ENCODE assay signal across 9 mouse cellular contexts in the genomic region with DNA sequence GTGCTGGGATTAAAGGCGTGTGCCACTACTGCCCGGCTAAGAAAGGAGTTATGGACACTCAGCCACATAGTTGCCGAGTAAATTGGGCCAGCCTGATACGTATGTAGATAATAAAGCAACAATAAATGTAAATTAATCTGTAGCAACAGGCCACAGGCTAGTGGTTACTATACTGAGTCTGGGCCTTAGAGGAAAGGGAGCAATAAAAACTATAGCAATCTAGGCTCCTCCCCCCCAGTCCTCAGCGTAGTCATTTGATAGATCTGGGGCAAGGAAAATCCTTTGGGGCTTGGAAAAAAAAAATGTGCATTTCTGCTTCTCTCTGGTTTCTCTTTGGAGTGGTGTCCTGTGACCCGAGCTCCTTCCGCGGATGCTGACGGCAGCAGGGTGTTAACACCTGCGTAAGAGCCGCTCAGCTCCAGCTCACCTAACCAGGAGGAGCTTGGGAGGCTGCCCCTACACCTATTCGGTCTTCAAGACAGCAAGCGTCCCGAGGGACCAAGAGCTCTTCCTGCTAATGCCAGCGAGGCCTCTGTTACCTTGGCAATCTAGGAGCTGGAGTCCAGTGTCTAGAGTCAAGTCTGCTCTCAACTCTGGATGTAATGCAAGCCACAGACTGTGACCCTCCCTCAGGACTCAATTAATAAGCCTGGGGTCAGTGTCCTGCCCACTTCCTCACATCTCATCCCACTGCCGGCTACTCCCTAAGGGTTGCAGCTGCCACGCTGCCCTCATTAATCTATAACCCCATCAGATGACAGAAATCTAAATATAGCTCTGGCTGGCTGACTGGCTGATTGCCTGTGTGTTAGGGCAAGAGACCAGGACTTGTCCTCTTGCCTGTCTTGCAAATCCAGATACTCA. TPM values are rescaled to one million over a fixed set of nuclear protein-coding genes. Genes with fewer than 3 reads are reported as not detected.
A peak's percentile ranks its signal among the peaks of the same experiment; 100 is the strongest.
DNase-seq lines count a peak whose midpoint lies in the region; ATAC-seq and TF ChIP-seq lines count a peak whose summit lies in the region.
"Had no signal": no experiment of that assay in that cellular context is flagged by ENCODE, and none has a peak within 500 bp of the region (broad histone marks: within the 10 kb centered on the region; RNA-seq: fewer than 3 reads in every experiment).

No protein-coding gene starts in this region.

- no peaks in the 10 kb centered on the region for H3K9me3 ChIP-seq in kidney, postnatal 0 days (replicated peaks; ENCODE audit: low read length)
- no peaks in the 10 kb centered on the region for H3K9me3 ChIP-seq in neural tube, embryonic 11.5 days (ENCODE audit: control insufficient read depth, low read length)

- DNase-seq in 3134 (ENCODE audit: extremely low read depth, insufficient read length, low spot score): peak; percentile 14
- DNase-seq in adrenal gland, adult 2 months: peak; percentile 71
- DNase-seq in gastrocnemius, adult 18-20 months (ENCODE audit: low spot score): peak; percentile 85
- DNase-seq in kidney, postnatal 0 days (ENCODE audit: low spot score): peak; percentile 66
- DNase-seq in neural tube, embryonic 11.5 days (ENCODE audit: low spot score): peak; percentile 37
- DNase-seq in thymus, adult 2 months: no peak
- no peak for DNase-seq in spleen, postnatal 4 days (ENCODE audit: low spot score in 2 of 2)
- DNase-seq in layer of hippocampus, adult 8-10 months (ENCODE audit: low spot score in 2 of 2): no peak

- H3K27ac ChIP-seq in kidney, postnatal 0 days: peak overlapping the region; percentile 60; the same call in 1 of the 2 replicates
- no peak overlapping the region for H3K27ac ChIP-seq in neural tube, embryonic 11.5 days (ENCODE audit: low read depth, low read length)
- H3K27ac ChIP-seq in thymus, adult 2 months (ENCODE audit: control insufficient read depth, insufficient read depth, low read length): no peak overlapping the region

- H3K4me3 ChIP-seq in kidney, postnatal 0 days (replicated peaks; ENCODE audit: low read depth, low read length): no peak overlapping the region
- H3K4me3 ChIP-seq in neural tube, embryonic 11.5 days (ENCODE audit: low read depth, low read length): no peak overlapping the region
- no peak overlapping the region for H3K4me3 ChIP-seq in thymus, adult 2 months (ENCODE audit: control insufficient read depth, insufficient read depth, low read length)

- H3K4me2 ChIP-seq in kidney, postnatal 0 days (ENCODE audit: low read length): peak overlapping the region; percentile 37
- H3K4me2 ChIP-seq in neural tube, embryonic 11.5 days (ENCODE audit: low read depth): no peak overlapping the region

- no peak for TF ChIP-seq POLR2A in thymus, adult 2 months (IDR thresholded peaks at IDR 0.05; ENCODE audit: control insufficient read depth, extremely low read depth, insufficient read depth, low read length, poor library complexity)

- H3K36me3 ChIP-seq in kidney, postnatal 0 days (ENCODE audit: insufficient read depth, low read length): no peaks in the 10 kb centered on the region
- no peaks in the 10 kb centered on the region for H3K36me3 ChIP-seq in neural tube, embryonic 11.5 days (ENCODE audit: control insufficient read depth, insufficient read depth, low read length)
- no peaks in the 10 kb centered on the region for H3K36me3 ChIP-seq in thymus, adult 2 months (ENCODE audit: control insufficient read depth, insufficient read depth, low read length)

- no peaks in the 10 kb centered on the region for H3K27me3 ChIP-seq in kidney, postnatal 0 days (ENCODE audit: insufficient read depth, low read length)
- H3K27me3 ChIP-seq in neural tube, embryonic 11.5 days (ENCODE audit: control insufficient read depth, insufficient read depth, low read length): no peaks in the 10 kb centered on the region
- H3K27me3 ChIP-seq in thymus, adult 2 months (ENCODE audit: control insufficient read depth, insufficient read depth, low read length): no peaks in the 10 kb centered on the region

- WGBS in kidney, postnatal 0 days: 22% methylated on average over 17 of the region's 17 CpGs
- WGBS in neural tube, embryonic 11.5 days: 60% methylated on average over 17 of the region's 17 CpGs
- WGBS in thymus, adult 2 months: 82% methylated on average over 17 of the region's 17 CpGs

- peak; percentile 84 for ATAC-seq in kidney, postnatal 0 days (replicated peaks; ENCODE audit: low FRiP score, low read depth)
- ATAC-seq in neural tube, embryonic 11.5 days (ENCODE audit: insufficient read depth, low FRiP score, low TSS enrichment): no peak

- peaks cover 11% of the 10 kb centered on the region for H3K4me1 ChIP-seq in kidney, postnatal 0 days (replicated peaks; ENCODE audit: insufficient read depth, low read length)
- no peaks in the 10 kb centered on the region for H3K4me1 ChIP-seq in neural tube, embryonic 11.5 days (ENCODE audit: control insufficient read depth, insufficient read depth, low read length)
- no peaks in the 10 kb centered on the region for H3K4me1 ChIP-seq in thymus, adult 2 months (replicated peaks; ENCODE audit: control insufficient read depth, insufficient read depth, low read length)

- TF ChIP-seq CTCF in kidney, postnatal 0 days (IDR thresholded peaks at IDR 0.05; ENCODE audit: low read depth): no peak
- no peak for TF ChIP-seq CTCF in thymus, adult 2 months (IDR thresholded peaks at IDR 0.05; ENCODE audit: borderline replicate concordance, control insufficient read depth, extremely low read depth, insufficient read depth, low read length, poor library complexity)

- peak overlapping the region; percentile 40; the same call in 1 of the 2 replicates for H3K9ac ChIP-seq in kidney, postnatal 0 days (ENCODE audit: low read depth, low read length)
- no peak overlapping the region for H3K9ac ChIP-seq in neural tube, embryonic 11.5 days (ENCODE audit: low read length)

RNA-seq across cellular contexts. Expression of gene Scimp, which starts 9.6 kb away (rescaled TPM):
- total RNA-seq in adrenal gland, adult 2 months (2021): 1 to 10 TPM in 1 of 2 experiments, under 1 TPM in 1; 0.81 to 3.5 TPM
- 1.2 and 1.3 TPM in 2 replicates for polyA plus RNA-seq in adrenal gland, adult 2 months (2012; rRNA removed)
- not detected for total RNA-seq in gastrocnemius, adult 18-20 months (2021)
- polyA plus RNA-seq in kidney, postnatal 0 days (2015; fragmentation: Nextera tagmentation; extraction: Ambion mirVana): 0.55 and 0.84 TPM in 2 replicates
- polyA plus RNA-seq in neural tube, embryonic 11.5 days (2014; fragmentation: Nextera tagmentation; extraction: Ambion mirVana): 0.29 TPM in 1 of 2 replicates, not detected in the other
- polyA plus RNA-seq in thymus, adult 2 months (2012; rRNA removed): 2.4 and 3.1 TPM in 2 replicates
- 1 to 10 TPM in 1 of 4 experiments, under 1 TPM in 1, not detected in 2; 0.83 to 1.9 TPM for total RNA-seq in layer of hippocampus, adult 8-10 months (2022)
- total RNA-seq: heart, postnatal 10 days had no signal

RNA-seq across cellular contexts. Expression of gene Rabep1, which starts 22.6 kb away (rescaled TPM):
- total RNA-seq in adrenal gland, adult 2 months (2021): 100 to 1,000 TPM; 141 to 170 TPM
- 21.3 and 25.9 TPM in 2 replicates for polyA plus RNA-seq in adrenal gland, adult 2 months (2012; rRNA removed)
- 10 to 100 TPM; 36.6 to 39.7 TPM for total RNA-seq in gastrocnemius, adult 18-20 months (2021)
- polyA plus RNA-seq in kidney, postnatal 0 days (2015; fragmentation: Nextera tagmentation; extraction: Ambion mirVana): 35.4 and 37.5 TPM in 2 replicates
- 39.3 and 40.7 TPM in 2 replicates for polyA plus RNA-seq in neural tube, embryonic 11.5 days (2014; fragmentation: Nextera tagmentation; extraction: Ambion mirVana)
- 3.5 and 3.7 TPM in 2 replicates for polyA plus RNA-seq in thymus, adult 2 months (2012; rRNA removed)
- total RNA-seq in layer of hippocampus, adult 8-10 months (2022): 100 to 1,000 TPM; 114 to 117 (median 116) TPM

RNA-seq across cellular contexts. Expression of gene Zfp3, which starts 58.0 kb away (rescaled TPM):
- total RNA-seq in adrenal gland, adult 2 months (2021): 10 to 100 TPM in 1 of 2 experiments, 1 to 10 TPM in 1; 8.0 to 12.6 TPM
- 1.5 and 2.0 TPM in 2 replicates for polyA plus RNA-seq in adrenal gland, adult 2 months (2012; rRNA removed)
- total RNA-seq in gastrocnemius, adult 18-20 months (2021): 10 to 100 TPM; 12.0 to 13.0 TPM
- polyA plus RNA-seq in kidney, postnatal 0 days (2015; fragmentation: Nextera tagmentation; extraction: Ambion mirVana): 7.1 and 7.7 TPM in 2 replicates
- polyA plus RNA-seq in neural tube, embryonic 11.5 days (2014; fragmentation: Nextera tagmentation; extraction: Ambion mirVana): 9.9 and 10.6 TPM in 2 replicates
- 3.9 and 4.6 TPM in 2 replicates for polyA plus RNA-seq in thymus, adult 2 months (2012; rRNA removed)
- 10 to 100 TPM; 20.4 to 23.8 (median 22.2) TPM for total RNA-seq in layer of hippocampus, adult 8-10 months (2022)

Comparison
In these comparisons a context has a peak if more than half of its experiments do, and no peak if none do; other contexts are left out.
1. DNase-seq: peak in 3134 (single experiment), adrenal gland, adult 2 months (single experiment), gastrocnemius, adult 18-20 months (single experiment), kidney, postnatal 0 days (single experiment) and neural tube, embryonic 11.5 days (single experiment); none in thymus, adult 2 months (single experiment), spleen, postnatal 4 days (0 of 2) and layer of hippocampus, adult 8-10 months (0 of 2).